Mouse (Mus musculus) megakaryocyte-erythroid progenitor cell, adult 5 weeks (primary cell): ENCODE measurements around the gene Lrrk2. TPM values are rescaled to one million over a fixed set of nuclear protein-coding genes. Genes with fewer than 3 reads are reported as not detected.

ENCODE experiments used
- polyA plus RNA-seq: library from polyadenylated mRNA; stranded (reverse); fragments of >175 nt; gene quantifications from 2 replicates; pipeline ENCODE4 v1.2.3, GENCODE M21; 2012

The Lrrk2 gene
- 0.53 and 0.66 TPM in 2 replicates for polyA plus RNA-seq

DNA sequence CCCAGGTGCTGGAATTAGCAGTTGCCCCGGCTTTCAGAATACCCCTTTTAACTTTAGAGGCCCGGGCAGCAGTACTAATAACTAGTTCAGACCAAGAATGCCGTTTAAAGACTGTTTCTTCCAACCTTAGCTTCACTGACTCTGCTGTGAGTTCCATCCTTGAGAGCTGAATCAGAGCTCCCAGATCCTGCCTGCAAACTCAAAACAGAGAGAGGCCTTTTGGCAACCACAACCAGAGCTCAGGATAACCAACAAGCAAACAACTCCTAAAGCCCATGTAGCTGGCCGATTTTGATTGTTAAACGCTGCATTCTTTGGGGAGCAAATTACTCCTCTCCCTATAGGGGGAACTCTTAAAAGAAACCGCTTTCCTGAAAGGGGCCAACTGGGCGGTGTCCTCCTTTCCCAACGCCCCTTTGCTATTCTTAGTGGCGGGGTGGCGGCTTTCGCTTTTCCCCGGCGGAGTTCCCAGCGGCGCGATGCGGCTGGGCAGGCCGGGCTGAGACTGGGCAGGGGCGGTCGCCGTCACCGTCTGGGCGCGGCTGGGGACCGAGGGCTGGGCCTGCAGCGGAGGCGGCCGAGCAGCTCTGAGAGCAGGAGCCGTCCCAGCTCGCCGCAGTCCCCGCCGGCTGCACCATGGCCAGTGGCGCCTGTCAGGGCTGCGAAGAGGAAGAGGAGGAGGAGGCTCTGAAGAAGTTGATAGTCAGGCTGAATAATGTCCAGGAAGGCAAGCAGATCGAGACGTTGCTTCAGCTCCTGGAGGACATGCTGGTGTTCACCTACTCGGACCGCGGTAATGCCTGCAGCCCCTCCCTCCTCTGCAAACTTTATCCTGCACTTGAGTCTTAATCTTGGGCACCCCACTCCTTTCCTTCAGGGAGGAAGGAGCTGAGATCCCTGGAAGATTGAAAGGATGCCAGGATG lies at the start of gene Lrrk2:
TSS of gene Lrrk2 (plus strand) at position 531 of the 924 bp plus-strand sequence.

GRCm38 (mm10) chr15:91837965-91838364 lies 165.0 kb downstream of the Lrrk2 start, which contains the start of gene Smgc:
Gene Smgc (plus strand): TSS chr15:91838265.

Other genes starting within 250 kb of the Lrrk2 start
- gene Slc2a13, start 99.9 kb upstream of the Lrrk2 start, polyA plus RNA-seq, result not detected in 2 replicates
- not detected in 2 replicates for gene Smgc, start 165.1 kb downstream of the Lrrk2 start, polyA plus RNA-seq